Mouse (Mus musculus) MEL (cell line): ENCODE results near the gene Ldhb. TPM values are rescaled to one million over a fixed set of nuclear protein-coding genes. Genes with fewer than 3 reads are reported as not detected.

ENCODE experiments used
- DNase-seq: peaks from one replicate; pipeline ENCODE4 v3.0.0; 2011; ENCODE audit warnings: low read depth, low spot score
- H3K27ac ChIP-seq: 2 replicates; pipeline ENCODE4 v1.5.1; 2012; ENCODE audit warnings: low read depth, mild to moderate bottlenecking, control low read depth, low read length, moderate library complexity; ENCODE audit not compliant: control insufficient read depth
- H3K27me3 ChIP-seq, 2 experiments: fragments of 150-350 bp in 1 of 2; sonication (generic) in 1 of 2; 2 replicates each; pipeline ENCODE4 v1.6.1; 2012; ENCODE audit warnings: low read length in 2 of 2, mild to moderate bottlenecking in 2 of 2, improper control_type of control experiment in 1 of 2, moderate library complexity in 1 of 2; ENCODE audit not compliant: insufficient read depth in 2 of 2, control insufficient read depth in 1 of 2
- H3K36me3 ChIP-seq, 2 experiments: 2 replicates each; pipeline ENCODE4 v1.6.1; 2012 to 2014; ENCODE audit warnings: low read length in 2 of 2, improper control_type of control experiment in 1 of 2, inconsistent platforms in 1 of 2, mild to moderate bottlenecking in 1 of 2; ENCODE audit not compliant: insufficient read depth in 2 of 2, control insufficient read depth in 1 of 2
- H3K4me1 ChIP-seq, 2 experiments: fragments of 150-350 bp in 1 of 2; sonication (generic) in 1 of 2; 2 replicates each; pipeline ENCODE4 v1.6.1; 2012; ENCODE audit warnings: low read length in 2 of 2, improper control_type of control experiment in 1 of 2, mild to moderate bottlenecking in 1 of 2; ENCODE audit not compliant: insufficient read depth in 2 of 2, control insufficient read depth in 1 of 2
- H3K4me3 ChIP-seq, 2 experiments: fragments of 150-350 bp in 1 of 2; sonication (generic) in 1 of 2; 2 replicates each; pipeline ENCODE4 v1.5.1; 2012; ENCODE audit warnings: low read depth in 2 of 2, low read length in 2 of 2, mild to moderate bottlenecking in 2 of 2, moderate library complexity in 2 of 2, control low read depth in 1 of 2, improper control_type of control experiment in 1 of 2; ENCODE audit not compliant: control insufficient read depth in 1 of 2, insufficient read depth in 1 of 2
- H3K79me2 ChIP-seq: 2 replicates; pipeline ENCODE4 v1.6.1; 2012; ENCODE audit warnings: mild to moderate bottlenecking, low read length, moderate library complexity; ENCODE audit not compliant: control insufficient read depth, poor library complexity, insufficient read depth
- H3K9ac ChIP-seq: 2 replicates; pipeline ENCODE4 v1.6.1; 2012; ENCODE audit warnings: low read depth, mild to moderate bottlenecking, control low read depth, low read length, moderate library complexity; ENCODE audit not compliant: control insufficient read depth, poor library complexity, severe bottlenecking
- H3K9me3 ChIP-seq: fragments of 150-350 bp; sonication (generic); replicated peaks from 2 replicates; pipeline ENCODE4 v1.6.1; 2012; ENCODE audit warnings: mild to moderate bottlenecking, low read length, improper control_type of control experiment, moderate library complexity; ENCODE audit not compliant: insufficient read depth
- KAT2A ChIP-seq: conservative IDR thresholded peaks from 2 replicates; pipeline ENCODE4 v1.6.1; 2012; ENCODE audit warnings: low read depth, low read length, improper control_type of control experiment, inconsistent platforms
- MAFK ChIP-seq: IDR thresholded peaks from 2 replicates; pipeline ENCODE4 v1.6.1; 2011; ENCODE audit warnings: low read depth, mild to moderate bottlenecking, low read length, improper control_type of control experiment, borderline replicate concordance
- MAZ ChIP-seq: IDR thresholded peaks from 2 replicates; pipeline ENCODE4 v1.6.1; 2012; ENCODE audit warnings: low read depth, mild to moderate bottlenecking, inconsistent platforms, low read length, improper control_type of control experiment
- MXI1 ChIP-seq: IDR thresholded peaks from 2 replicates; pipeline ENCODE4 v1.6.1; 2011; ENCODE audit warnings: mild to moderate bottlenecking, low read depth, low read length, improper control_type of control experiment
- NRF1 ChIP-seq: IDR thresholded peaks from 2 replicates; pipeline ENCODE4 v1.6.1; 2014; ENCODE audit warnings: low read depth, mild to moderate bottlenecking, inconsistent platforms, low read length, improper control_type of control experiment, moderate library complexity; ENCODE audit not compliant: poor library complexity, insufficient read depth, severe bottlenecking
- POLR2A ChIP-seq, 2 experiments: IDR thresholded peaks; 2 replicates each; pipeline ENCODE4 v1.6.1; 2011 to 2012; ENCODE audit warnings: low read length in 2 of 2, mild to moderate bottlenecking in 2 of 2, control low read depth in 1 of 2, improper control_type of control experiment in 1 of 2, low read depth in 1 of 2, moderate library complexity in 1 of 2; ENCODE audit not compliant: control insufficient read depth in 1 of 2, insufficient read depth in 1 of 2, poor library complexity in 1 of 2
- POLR2AphosphoS2 ChIP-seq: IDR thresholded peaks from 2 replicates; pipeline ENCODE4 v1.6.1; 2011; ENCODE audit warnings: low read length, improper control_type of control experiment
- RAD21 ChIP-seq: IDR thresholded peaks from 2 replicates; pipeline ENCODE4 v1.6.1; 2011; ENCODE audit warnings: mild to moderate bottlenecking, low read depth, low read length, improper control_type of control experiment
- RCOR1 ChIP-seq: IDR thresholded peaks from 2 replicates; pipeline ENCODE4 v1.6.1; 2012; ENCODE audit warnings: low read depth, mild to moderate bottlenecking, inconsistent platforms, low read length, improper control_type of control experiment
- TBP ChIP-seq: IDR thresholded peaks from 2 replicates; pipeline ENCODE4 v1.8.0; 2011; ENCODE audit warnings: low read depth, low read length, improper control_type of control experiment
- UBTF ChIP-seq: IDR thresholded peaks from 2 replicates; pipeline ENCODE4 v1.6.1; 2012; ENCODE audit warnings: low read depth, mild to moderate bottlenecking, inconsistent platforms, low read length, improper control_type of control experiment, moderate library complexity, borderline replicate concordance; ENCODE audit not compliant: insufficient read depth
- USF1 ChIP-seq: IDR thresholded peaks from 2 replicates; pipeline ENCODE4 v1.6.1; 2014; ENCODE audit warnings: low read depth, mild to moderate bottlenecking, inconsistent platforms, low read length, improper control_type of control experiment, moderate library complexity
- polyA plus RNA-seq, 2 experiments: library from polyadenylated mRNA; stranded (reverse) in 1 of 2; unstranded in 1 of 2; fragments of >175 nt in 1 of 2; fragments of >200 nt in 1 of 2; gene quantifications; 2 replicates each; pipeline versions ENCODE4 v1.2.1 to v1.2.4; 2012; ENCODE audit warnings: low replicate concordance in 2 of 2, low read depth in 1 of 2; ENCODE audit not compliant: insufficient read length in 2 of 2, insufficient read depth in 1 of 2, missing spikeins in 1 of 2
- total RNA-seq: library from RNA; depleted of rRNA; stranded (reverse); fragments of 300-350 nt; gene quantifications from 2 replicates; pipeline ENCODE4 v1.2.3, GENCODE M21; 2012

The Ldhb gene
- total and polyA plus RNA-seq, 3 experiments, result not detected

GRCm38 (mm10) chr6:142551482-142551881 is 43.7 kb upstream of the Ldhb start:
- Histone ChIP-seq H3K4me3 (no peak overlapping the region), H3K36me3 (no peaks in the 10 kb centered on the region), H3K4me1 (no peaks in the 10 kb centered on the region), H3K9ac (no peak overlapping the region), H3K9me3 (no peaks in the 10 kb centered on the region), H3K27ac (no peak overlapping the region), H3K27me3 (no peaks in the 10 kb centered on the region), H3K79me2 (no peaks in the 10 kb centered on the region)
- TF ChIP-seq UBTF, result no peak
- TF ChIP-seq NRF1, result no peak
- TF ChIP-seq TBP, result no peak
- no peak for TF ChIP-seq MAZ
- DNase-seq, result no peak

DNA sequence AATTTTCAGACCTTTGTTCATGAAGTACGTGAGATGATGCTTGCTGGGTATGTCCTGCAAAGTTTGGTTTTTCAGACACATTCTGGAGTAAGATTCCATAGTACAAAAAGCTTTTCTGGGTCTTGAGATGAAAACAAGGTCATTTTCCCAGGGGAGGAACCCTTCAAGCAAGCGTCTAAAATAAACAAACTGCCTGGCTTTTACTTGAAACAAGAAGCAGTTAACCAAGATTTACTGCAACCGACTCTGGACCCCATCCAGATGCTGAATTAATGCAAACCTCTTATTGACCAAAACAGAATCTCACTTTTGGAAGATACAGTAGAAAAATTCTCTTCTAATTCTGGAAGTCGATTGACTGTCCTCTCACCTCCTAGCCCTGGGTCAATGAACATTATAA is 43.1 kb upstream of the Ldhb start:
- Histone ChIP-seq H3K4me3 (no peak overlapping the region), H3K36me3 (no peaks in the 10 kb centered on the region), H3K9me3 (no peaks in the 10 kb centered on the region), H3K79me2 (no peaks in the 10 kb centered on the region), H3K4me1 (no peaks in the 10 kb centered on the region), H3K9ac (no peak overlapping the region), H3K27ac (no peak overlapping the region), H3K27me3 (no peaks in the 10 kb centered on the region)
- TF ChIP-seq MXI1 (no peak), POLR2A (IDR thresholded peaks at IDR 0.05; ENCODE audit: control insufficient read depth in 1 of 2, insufficient read depth in 1 of 2, low read depth in 1 of 2, low read length in 2 of 2, poor library complexity in 1 of 2) (no peak), MAFK (no peak)
- DNase-seq, result no peak

DNA sequence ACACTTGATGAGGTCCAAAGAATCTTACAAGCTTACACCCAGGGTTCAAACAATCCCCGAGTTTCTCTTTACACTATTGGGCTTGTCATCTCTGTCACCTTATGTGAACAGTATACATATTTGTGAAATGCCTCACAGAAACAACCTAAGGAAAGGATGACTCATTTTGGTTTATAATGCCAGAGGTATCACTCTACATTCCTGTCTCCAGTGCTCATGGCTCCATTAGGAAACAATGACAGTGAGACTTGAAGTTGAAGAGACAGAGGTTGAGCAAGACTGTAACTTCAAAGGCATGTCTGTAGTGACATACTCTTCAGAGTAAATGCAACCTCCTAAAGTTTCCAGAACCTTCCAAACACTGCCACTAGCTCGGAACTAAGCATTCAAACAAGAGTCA is 40.6 kb upstream of the Ldhb start:
- Histone ChIP-seq H3K79me2 (no peaks in the 10 kb centered on the region), H3K27ac (no peak overlapping the region), H3K27me3 (no peaks in the 10 kb centered on the region), H3K9me3 (no peaks in the 10 kb centered on the region), H3K36me3 (no peaks in the 10 kb centered on the region), H3K4me3 (no peak overlapping the region), H3K4me1 (no peaks in the 10 kb centered on the region), H3K9ac (no peak overlapping the region)
- DNase-seq, result no peak
- TF ChIP-seq USF1, result no peak

DNA sequence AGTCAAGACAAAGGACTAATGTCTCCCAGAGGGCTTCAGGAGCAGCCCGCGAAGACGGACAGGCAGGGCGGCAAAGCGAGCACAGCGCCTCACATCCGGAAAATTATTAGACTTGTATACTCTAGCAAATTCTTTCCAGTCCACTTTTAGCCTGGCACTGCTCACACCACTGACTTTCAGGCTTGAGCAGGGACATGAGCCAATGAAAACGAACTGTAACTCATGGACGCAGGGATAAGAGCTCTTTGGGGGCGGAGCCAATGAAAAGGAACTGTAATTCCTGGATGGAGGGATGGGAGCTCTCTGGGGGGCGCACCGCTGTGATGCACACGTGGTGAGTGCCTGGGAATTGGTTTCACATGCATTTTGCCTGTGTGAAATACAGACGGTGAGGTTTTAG is 37.4 kb upstream of the Ldhb start:
- Histone ChIP-seq H3K79me2 (no peaks in the 10 kb centered on the region), H3K9me3 (no peaks in the 10 kb centered on the region), H3K9ac (no peak overlapping the region), H3K4me1 (no peaks in the 10 kb centered on the region), H3K4me3 (no peak overlapping the region), H3K27ac (no peak overlapping the region), H3K27me3 (no peaks in the 10 kb centered on the region), H3K36me3 (no peaks in the 10 kb centered on the region)
- DNase-seq, result no peak
- no peak for TF ChIP-seq RAD21
- TF ChIP-seq USF1, result no peak
- TF ChIP-seq POLR2AphosphoS2, result no peak
- TF ChIP-seq UBTF, result no peak
- no peak for TF ChIP-seq KAT2A
- no peak for TF ChIP-seq RCOR1
